Mouse (Mus musculus) cortical plate, adult 2 months (tissue): Measurements from ENCODE around the gene Hist1h2ab.

ENCODE experiments used
- CTCF ChIP-seq: fragments of 200-500 bp; IDR thresholded peaks from 2 replicates; pipeline ENCODE4 v1.5.1; 2011; ENCODE audit warnings: mild to moderate bottlenecking, control low read depth, low read length; ENCODE audit not compliant: insufficient read depth; ENCODE audit errors: extremely low read depth
- POLR2A ChIP-seq: fragments of 200-500 bp; IDR thresholded peaks from 2 replicates; pipeline ENCODE4 v1.6.1; 2011; ENCODE audit warnings: mild to moderate bottlenecking, low read length, control low read depth; ENCODE audit not compliant: insufficient read depth; ENCODE audit errors: extremely low read depth

DNA sequence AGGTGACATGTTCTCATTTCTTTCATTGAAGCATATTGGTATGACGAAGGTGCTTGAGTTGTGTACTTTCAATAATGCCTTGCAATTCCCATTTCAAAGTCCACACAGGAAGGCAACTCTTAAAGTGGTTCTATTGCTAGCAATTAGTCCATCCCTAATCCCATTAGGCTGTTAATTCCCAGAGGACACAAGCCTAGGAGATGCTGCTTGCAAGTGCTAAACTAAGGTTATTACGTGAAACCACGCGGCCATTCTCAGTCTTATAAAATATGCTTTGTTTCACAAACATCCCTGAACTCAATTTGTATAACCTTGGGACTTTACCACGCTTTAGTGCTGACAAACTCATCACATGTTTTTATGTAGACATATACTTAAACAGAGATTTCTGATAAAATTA is 13.8 kb upstream of the Hist1h2ab start:
- TF ChIP-seq POLR2A (no peak), CTCF (no peak)
